In the genomic region with DNA sequence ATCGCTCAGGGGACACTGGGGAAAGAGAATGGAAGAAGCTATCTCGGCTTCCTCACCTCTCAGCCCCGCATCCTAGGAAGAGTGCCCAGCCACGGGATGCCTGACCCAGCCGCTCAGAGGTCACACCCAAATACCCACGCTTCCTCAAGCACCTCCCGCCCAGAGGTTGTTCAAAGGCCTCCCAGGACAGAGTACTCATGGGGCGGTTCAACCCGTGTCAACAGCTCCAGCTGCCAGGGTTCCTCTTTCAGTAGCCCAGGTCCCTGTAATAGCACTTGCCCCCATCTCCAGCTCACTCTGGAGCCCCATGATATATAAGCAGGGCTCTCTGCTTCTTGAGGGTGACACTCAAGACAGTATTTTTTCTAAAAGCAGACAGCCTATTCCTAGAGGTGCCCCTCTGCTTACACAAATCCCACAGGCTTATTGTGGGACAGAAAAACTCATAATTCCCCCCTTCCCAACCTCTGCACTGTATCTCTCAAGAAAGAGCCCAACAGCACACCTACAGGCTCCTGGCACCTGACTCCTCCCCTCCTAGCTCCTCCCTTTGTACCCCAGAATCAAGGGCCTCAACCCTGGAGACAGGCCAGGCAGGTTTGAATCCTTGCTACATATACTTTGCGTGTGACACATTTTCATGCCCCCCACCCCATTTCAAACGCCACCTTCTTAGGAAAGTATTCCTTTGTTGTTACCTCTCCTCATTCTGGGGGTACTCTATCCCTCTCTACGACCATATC, we compare ENCODE assay signal across 7 mouse cellular contexts. TPM values are rescaled to one million over a fixed set of nuclear protein-coding genes. Genes with fewer than 3 reads are reported as not detected.
DNase-seq lines count a peak whose midpoint lies in the region; ATAC-seq and TF ChIP-seq lines count a peak whose summit lies in the region.

No protein-coding gene starts in this region.

- H3K4me2 ChIP-seq in intestine, postnatal 0 days (replicated peaks; ENCODE audit: low read depth) = peak overlapping the region; percentile 90

- no peak for TF ChIP-seq EP300 in ES-Bruce4 (IDR thresholded peaks at IDR 0.05; ENCODE audit: insufficient read depth, low read depth, low read length)

- H3K27ac ChIP-seq in ES-Bruce4 (ENCODE audit: insufficient read depth, low read length) = no peak overlapping the region
- peak overlapping the region; percentile 89 for H3K27ac ChIP-seq in intestine, postnatal 0 days (ENCODE audit: low read depth, low read length)

- no peak for TF ChIP-seq CTCF in ES-Bruce4 (IDR thresholded peaks at IDR 0.05; ENCODE audit: low read depth, low read length)
- no peak for TF ChIP-seq CTCF in intestine, postnatal 0 days (IDR thresholded peaks at IDR 0.05; ENCODE audit: low read depth)

- H3K4me1 ChIP-seq in ES-Bruce4 (ENCODE audit: control insufficient read depth, insufficient read depth, low read length) = peaks cover 7% of the 10 kb centered on the region
- H3K4me1 ChIP-seq in intestine, postnatal 0 days (replicated peaks; ENCODE audit: control insufficient read depth, insufficient read depth, low read length) = peaks cover 13% of the 10 kb centered on the region

- H3K4me3 ChIP-seq in ES-Bruce4 (ENCODE audit: low read depth, low read length) = peak overlapping the region; percentile 12; the same call in 1 of the 2 replicates
- peak overlapping the region; percentile 76 for H3K4me3 ChIP-seq in intestine, postnatal 0 days (ENCODE audit: low read depth, low read length)

- ATAC-seq in intestine, postnatal 0 days = no peak

- peak; percentile 30 to 34 for DNase-seq in B cell, adult 2 months
- DNase-seq in lung, postnatal 10 days = peak; percentile 25
- peak; percentile 42 for DNase-seq in testis, postnatal 10 days (ENCODE audit: low spot score)
- DNase-seq in urinary bladder, postnatal 36 days (ENCODE audit: low spot score in 2 of 2) = no peak
- DNase-seq in right cerebral cortex, postnatal 14 days = no peak

- no peaks in the 10 kb centered on the region; the same call in 1 of the 2 replicates for H3K36me3 ChIP-seq in ES-Bruce4 (ENCODE audit: control insufficient read depth, insufficient read depth, low read length, poor library complexity, severe bottlenecking)
- H3K36me3 ChIP-seq in intestine, postnatal 0 days (ENCODE audit: control insufficient read depth, insufficient read depth) = peaks cover 8% of the 10 kb centered on the region; the same call in 1 of the 2 replicates

- H3K27me3 ChIP-seq in ES-Bruce4 (ENCODE audit: control insufficient read depth, insufficient read depth, low read length, poor library complexity, severe bottlenecking) = no peaks in the 10 kb centered on the region
- H3K27me3 ChIP-seq in intestine, postnatal 0 days (replicated peaks; ENCODE audit: control insufficient read depth, insufficient read depth, low read length) = no peaks in the 10 kb centered on the region

- TF ChIP-seq POLR2A in ES-Bruce4 (IDR thresholded peaks at IDR 0.05; ENCODE audit: insufficient read depth, low read length) = no peak

- H3K9ac ChIP-seq in ES-Bruce4 (ENCODE audit: low read depth, poor library complexity, severe bottlenecking) = no peak overlapping the region
- peak overlapping the region; percentile 74; the same call in 1 of the 2 replicates for H3K9ac ChIP-seq in intestine, postnatal 0 days (ENCODE audit: low read depth, low read length)

- 52% methylated on average over 12 of the region's 12 CpGs for WGBS in intestine, postnatal 0 days

- no peaks in the 10 kb centered on the region for H3K9me3 ChIP-seq in ES-Bruce4 (replicated peaks; ENCODE audit: control insufficient read depth, insufficient read depth, low read length, poor library complexity, severe bottlenecking)
- no peaks in the 10 kb centered on the region for H3K9me3 ChIP-seq in intestine, postnatal 0 days (ENCODE audit: control insufficient read depth)

RNA-seq across cellular contexts. Expression of a gene that starts 2.6 kb away (rescaled TPM):
- polyA plus RNA-seq in ES-Bruce4 (2011; ENCODE audit: insufficient read depth, insufficient read length, low read depth, missing spikeins) = 9.6 and 10.2 TPM in 2 replicates
- polyA plus RNA-seq in intestine, postnatal 0 days (2015; fragmentation: Nextera tagmentation; extraction: Ambion mirVana) = 14.8 and 15.8 TPM in 2 replicates

RNA-seq across cellular contexts. Expression of a gene that starts 3.4 kb away (rescaled TPM):
- polyA plus RNA-seq in ES-Bruce4 (2011; ENCODE audit: insufficient read depth, insufficient read length, low read depth, missing spikeins) = 6.5 and 7.2 TPM in 2 replicates
- polyA plus RNA-seq in intestine, postnatal 0 days (2015; fragmentation: Nextera tagmentation; extraction: Ambion mirVana) = 1.1 and 1.3 TPM in 2 replicates

RNA-seq across cellular contexts. Expression of a gene that starts 19.8 kb away (rescaled TPM):
- 77.3 and 84.3 TPM in 2 replicates for polyA plus RNA-seq in ES-Bruce4 (2011; ENCODE audit: insufficient read depth, insufficient read length, low read depth, missing spikeins)
- polyA plus RNA-seq in intestine, postnatal 0 days (2015; fragmentation: Nextera tagmentation; extraction: Ambion mirVana) = 8.8 and 9.7 TPM in 2 replicates

RNA-seq across cellular contexts. Expression of a gene that starts 32.7 kb away (rescaled TPM):
- polyA plus RNA-seq in ES-Bruce4 (2011; ENCODE audit: insufficient read depth, insufficient read length, low read depth, missing spikeins) = 61.8 and 63.8 TPM in 2 replicates
- polyA plus RNA-seq in intestine, postnatal 0 days (2015; fragmentation: Nextera tagmentation; extraction: Ambion mirVana) = 7.8 and 8.4 TPM in 2 replicates

RNA-seq across cellular contexts. Expression of a gene that starts 38.3 kb away (rescaled TPM):
- polyA plus RNA-seq in ES-Bruce4 (2011; ENCODE audit: insufficient read depth, insufficient read length, low read depth, missing spikeins) = 1.8 and 2.1 TPM in 2 replicates
- polyA plus RNA-seq in intestine, postnatal 0 days (2015; fragmentation: Nextera tagmentation; extraction: Ambion mirVana) = 0.53 and 0.72 TPM in 2 replicates

Comparison
In these comparisons a context has a peak if more than half of its experiments do, and no peak if none do; other contexts are left out.
1. DNase-seq: peak in B cell, adult 2 months (2 of 2), lung, postnatal 10 days (single experiment) and testis, postnatal 10 days (single experiment); none in urinary bladder, postnatal 36 days (0 of 2) and right cerebral cortex, postnatal 14 days (single experiment).